Mouse (Mus musculus) liver, postnatal 0 days (tissue): ENCODE results near the gene Mymk.

Source experiments
- CTCF ChIP-seq: sonication (generic); IDR thresholded peaks from 2 replicates; pipeline ENCODE4 v1.5.1; 2016; ENCODE audit warnings: antibody characterized with exemption, low read depth
- EP300 ChIP-seq: IDR thresholded peaks from 2 replicates; pipeline ENCODE4 v1.6.1; 2016; ENCODE audit warnings: antibody characterized with exemption, low read depth, mild to moderate bottlenecking

DNA sequence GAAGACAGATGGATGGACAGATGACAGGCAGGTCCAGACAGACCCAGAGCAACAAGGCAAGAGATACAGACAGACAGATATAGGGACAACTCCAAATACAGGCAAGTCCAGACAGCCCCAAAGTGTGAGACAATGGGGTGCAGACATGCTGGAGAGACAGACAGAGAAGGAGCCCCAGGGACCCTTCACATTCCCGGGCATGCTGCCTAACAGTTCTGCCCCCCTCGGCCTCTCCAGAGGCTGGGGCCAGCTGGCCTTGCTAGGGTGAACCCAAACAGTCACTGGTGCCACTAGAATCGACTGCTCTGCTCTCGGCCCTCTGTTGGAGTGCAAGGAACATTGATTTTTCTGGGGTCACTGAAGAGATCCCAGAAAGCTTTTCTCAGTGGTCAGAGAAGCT lies 46.5 kb upstream of the Mymk start:
- TF ChIP-seq EP300, result no peak
- no peak for TF ChIP-seq CTCF
